Mouse (Mus musculus): Measurements from ENCODE around the gene Calr.

Calr gene

DNA sequence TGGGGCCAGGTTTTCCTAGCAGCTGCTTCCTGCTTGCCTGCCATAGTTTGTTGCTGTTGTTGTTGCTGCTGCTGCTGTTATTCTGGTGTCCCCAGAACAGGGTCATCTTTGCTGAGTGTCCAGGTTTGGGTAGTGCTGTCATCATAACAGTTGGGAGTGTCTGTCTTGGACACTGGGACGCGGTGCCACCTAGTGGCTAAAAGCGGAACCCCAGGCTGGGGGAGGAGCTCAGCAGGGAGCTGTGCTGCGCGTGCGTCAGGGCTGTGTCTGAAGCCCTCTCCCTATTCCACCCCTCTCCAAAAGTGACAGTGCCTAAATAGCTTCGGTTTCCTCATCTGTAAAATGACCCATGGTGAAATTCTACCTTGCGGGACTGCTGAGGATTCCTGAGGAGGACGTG is 31.2 kb downstream of the Calr start:
- peak; percentile 95 for DNase-seq (ENCODE audit: low read depth, low spot score)

GRCm38 (mm10) chr8:84814555-84815441 is 31.9 kb downstream of the Calr start:
- DNase-seq (ENCODE audit: low read depth, low spot score) = no peak

DNA sequence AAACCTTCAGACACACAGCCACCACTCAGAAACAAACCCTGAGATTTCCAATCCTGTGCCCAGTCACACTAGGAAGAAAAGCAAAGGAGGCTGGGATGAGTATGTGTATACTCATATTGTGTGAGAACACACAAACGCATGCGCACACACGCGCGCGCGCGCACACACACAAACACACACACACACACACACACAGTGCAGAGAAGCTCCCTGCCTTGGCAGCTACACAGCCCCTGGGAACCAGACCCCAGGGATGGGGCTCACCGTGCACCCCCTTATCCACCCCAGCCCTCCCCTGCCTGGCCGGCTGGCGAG is 32.5 kb downstream of the Calr start:
- DNase-seq (ENCODE audit: low read depth, low spot score) = no peak

DNA sequence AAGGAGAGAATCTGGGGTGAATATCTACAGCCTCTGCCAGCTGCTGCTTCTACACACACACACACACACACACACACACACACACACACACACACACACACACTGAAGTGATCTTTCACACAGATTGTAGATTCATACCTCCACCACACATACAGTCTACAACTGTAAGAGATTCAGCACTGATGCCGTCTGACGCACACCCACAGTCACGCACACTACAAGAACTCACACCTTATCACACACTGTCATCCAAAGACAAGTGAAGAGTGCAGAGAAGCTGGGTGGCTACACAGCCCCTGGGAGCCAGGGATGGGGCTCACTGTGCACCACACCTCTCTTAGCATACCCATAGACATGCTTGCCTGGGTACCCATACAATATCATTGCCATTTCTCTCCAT is 32.9 kb downstream of the Calr start:
- no peak for DNase-seq (ENCODE audit: low read depth, low spot score)

GRCm38 (mm10) chr8:84813059-84813458 is 33.7 kb downstream of the Calr start:
- peak; percentile 93 for DNase-seq (ENCODE audit: low read depth, low spot score)

DNA sequence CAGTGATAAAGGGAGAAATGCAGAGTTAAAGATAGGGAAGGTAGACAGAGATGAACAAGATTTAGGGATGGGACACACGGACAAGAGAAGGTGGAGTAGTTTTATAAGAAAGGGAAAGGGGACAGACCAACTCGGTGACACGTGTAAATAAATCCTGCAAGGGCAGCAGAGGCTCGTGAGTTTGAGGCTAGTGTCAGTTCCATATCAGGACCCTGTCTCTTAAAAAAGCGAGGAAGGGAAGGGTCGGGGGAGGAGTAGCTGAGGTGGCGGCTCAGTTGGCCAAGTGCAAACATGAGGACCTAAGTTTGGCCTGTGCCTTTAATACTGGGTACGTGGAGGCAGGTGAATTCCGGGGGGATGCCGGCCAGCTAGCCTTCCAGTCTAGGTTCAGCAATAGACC is 35.4 kb downstream of the Calr start:
- no peak for DNase-seq (ENCODE audit: low read depth, low spot score)

DNA sequence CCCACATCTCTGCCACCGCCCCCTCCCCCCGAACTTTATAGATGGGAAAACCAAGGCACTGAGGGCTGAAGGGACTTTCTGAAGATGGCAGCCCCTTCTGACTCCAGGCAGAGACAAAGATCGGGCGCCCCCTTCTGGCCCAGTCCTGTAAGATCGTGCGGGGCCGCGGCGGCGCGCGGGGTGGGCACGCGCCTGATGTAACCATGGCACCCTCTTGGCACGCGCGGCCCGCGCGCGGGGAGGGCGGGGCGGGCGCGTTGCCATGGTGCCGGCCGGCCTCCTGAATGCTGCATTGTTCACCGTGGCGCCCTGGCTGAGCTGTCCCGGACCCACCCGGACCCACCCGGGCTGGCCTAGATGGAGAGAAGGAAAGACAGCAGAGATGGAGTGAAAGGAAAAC is 35.8 kb downstream of the Calr start:
- DNase-seq (ENCODE audit: low read depth, low spot score) = peak; percentile 86

DNA sequence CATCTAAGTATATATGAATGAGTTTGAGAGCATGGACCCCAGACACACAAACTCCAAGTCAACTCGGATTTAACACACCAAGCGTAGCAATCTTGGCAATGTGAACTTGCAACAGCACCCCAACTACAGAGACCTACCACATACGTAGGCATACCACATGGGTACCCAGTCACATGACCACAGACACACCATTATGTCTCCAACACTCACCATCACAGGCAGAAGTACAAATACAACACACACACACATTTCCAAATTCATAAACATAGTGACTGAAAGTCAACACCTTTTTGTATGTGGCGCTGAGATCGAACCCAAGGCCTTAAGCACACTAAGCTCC is 36.8 kb downstream of the Calr start:
- DNase-seq (ENCODE audit: low read depth, low spot score) = no peak

DNA sequence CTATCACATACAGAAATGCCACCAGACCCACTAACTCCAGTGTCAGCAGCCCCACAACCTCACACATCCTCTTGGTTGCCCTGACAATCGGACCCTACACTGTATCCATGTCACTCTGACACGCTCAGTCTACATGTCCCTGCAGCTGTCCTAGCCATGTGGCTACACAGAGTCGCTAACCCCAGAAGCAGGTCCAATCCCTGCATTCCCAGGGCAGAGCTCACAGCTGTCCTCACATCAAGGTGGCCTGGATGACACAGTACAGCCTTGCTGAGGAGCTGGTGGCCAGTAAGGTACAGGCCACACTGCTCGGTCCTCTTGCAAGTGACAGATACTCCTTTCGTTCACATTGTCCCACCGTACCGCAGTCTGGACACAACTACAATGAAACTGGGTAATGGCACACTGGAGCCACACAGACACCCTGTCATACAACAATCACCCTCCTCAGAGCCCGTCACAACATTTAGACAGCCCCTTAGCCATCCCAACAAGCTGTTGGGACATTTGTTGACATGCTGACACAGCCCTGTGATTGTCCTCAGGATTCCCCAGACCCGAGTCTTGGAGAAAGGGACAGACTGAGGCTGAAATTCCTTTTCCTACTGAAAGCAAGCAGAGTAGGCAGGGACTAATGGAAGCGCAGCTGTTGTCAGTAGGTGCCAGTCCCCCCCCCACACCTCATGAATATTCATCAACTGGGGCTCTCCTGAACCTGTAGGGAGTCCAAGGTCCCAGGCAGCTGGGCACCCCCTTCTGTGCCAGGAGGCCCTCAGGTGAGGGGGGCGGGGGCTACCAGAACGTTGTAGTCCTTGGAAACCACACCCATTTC is 37.4 kb downstream of the Calr start:
- DNase-seq (ENCODE audit: low read depth, low spot score) = no peak

DNA sequence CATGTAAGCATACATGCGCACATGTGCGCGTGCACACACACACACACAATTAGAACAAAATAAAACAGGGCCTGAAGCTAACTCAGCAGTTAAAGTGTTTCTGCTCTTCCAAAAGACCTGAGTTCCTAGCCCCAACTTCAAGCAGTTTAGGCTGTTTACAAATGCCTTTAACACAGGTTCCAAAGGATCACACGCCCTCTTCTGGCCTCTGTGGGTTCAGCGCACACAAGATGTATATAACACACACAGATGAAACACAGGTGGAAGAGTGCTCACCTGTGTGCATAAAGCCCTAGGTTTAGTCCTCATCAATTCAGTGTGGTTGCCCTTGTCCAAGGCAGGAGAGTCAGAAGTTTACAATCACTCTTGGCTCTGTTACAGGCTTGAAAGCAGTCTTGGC is 40.7 kb downstream of the Calr start:
- DNase-seq (ENCODE audit: low read depth, low spot score) = no peak

DNA sequence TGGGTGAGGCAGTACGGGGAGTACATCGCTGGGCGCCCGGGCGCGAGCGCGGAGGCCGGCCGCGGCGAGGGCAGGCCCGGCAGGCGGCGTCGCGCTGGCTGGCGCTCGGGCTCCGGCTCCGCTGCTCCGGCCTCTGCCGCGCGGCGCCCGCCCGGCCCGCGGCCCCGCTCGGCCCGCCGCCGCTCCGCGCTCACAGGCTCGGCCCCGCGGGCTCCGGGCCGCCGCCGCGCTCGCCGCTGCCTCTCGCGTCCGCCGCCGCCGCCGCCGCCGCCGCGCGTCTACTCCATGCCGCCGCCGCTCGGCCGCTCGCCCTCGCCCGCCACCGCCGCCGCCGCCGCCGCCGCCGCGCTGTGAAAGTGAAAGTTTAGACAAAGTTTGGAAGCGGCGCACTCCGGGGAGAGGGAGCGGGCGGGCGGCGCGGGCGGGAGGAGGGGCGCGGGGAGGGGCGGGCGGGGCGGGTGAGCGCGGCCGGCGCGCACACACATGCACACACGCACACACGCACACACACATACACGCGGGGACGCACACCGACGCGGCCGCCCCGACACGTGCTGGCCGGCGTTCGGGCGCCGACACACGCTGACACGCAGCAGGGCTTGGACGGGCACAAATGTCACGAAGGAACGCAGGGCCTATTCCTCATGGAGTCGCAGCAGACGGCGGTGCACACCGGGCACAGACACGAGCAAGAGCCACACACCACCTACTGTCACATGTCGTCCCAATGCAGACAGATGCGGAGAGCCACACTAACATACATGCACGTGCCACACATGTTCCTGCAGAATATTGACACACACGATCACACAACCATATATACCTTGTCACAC is 46.5 kb downstream of the Calr start, which contains the start of gene Nfix:
Nfix (minus strand) TSS at position 346 of the 833 bp plus-strand sequence.
- peak; percentile 58 for DNase-seq (ENCODE audit: low read depth, low spot score)

GRCm38 (mm10) chr8:84799136-84799931 is 47.4 kb downstream of the Calr start:
- DNase-seq (ENCODE audit: low read depth, low spot score) = peak; percentile 64

GRCm38 (mm10) chr8:84798446-84799135 is 48.1 kb downstream of the Calr start:
- peak; percentile 21 for DNase-seq (ENCODE audit: low read depth, low spot score)

GRCm38 (mm10) chr8:84797971-84798370 is 48.8 kb downstream of the Calr start:
- DNase-seq (ENCODE audit: low read depth, low spot score) = no peak

DNA sequence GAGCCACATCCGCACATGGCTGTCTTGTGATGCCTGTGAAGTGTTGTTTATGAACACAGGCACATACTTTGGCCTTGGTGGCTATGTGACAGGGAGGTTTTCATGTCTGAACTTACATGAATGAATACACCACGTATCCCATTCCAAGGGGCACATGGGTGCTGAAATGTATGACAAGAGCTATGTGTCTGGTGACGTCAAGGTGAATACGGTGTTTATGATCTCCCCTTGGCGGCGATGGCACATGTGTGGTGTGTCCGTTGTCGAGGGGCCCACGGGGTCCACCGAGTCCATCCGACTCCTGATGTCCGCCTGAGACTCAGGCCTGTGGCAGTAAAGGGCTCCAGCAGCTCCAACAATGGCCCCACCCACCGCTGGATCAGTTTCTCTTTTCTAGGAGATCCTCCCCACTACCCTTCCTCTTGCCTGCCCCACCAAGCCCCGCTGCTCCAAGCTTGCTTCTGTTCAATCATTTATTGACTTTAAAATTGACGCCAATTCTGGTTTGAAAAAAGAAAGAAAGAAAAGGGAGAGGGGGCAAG is 49.4 kb downstream of the Calr start:
- DNase-seq (ENCODE audit: low read depth, low spot score) = no peak

DNA sequence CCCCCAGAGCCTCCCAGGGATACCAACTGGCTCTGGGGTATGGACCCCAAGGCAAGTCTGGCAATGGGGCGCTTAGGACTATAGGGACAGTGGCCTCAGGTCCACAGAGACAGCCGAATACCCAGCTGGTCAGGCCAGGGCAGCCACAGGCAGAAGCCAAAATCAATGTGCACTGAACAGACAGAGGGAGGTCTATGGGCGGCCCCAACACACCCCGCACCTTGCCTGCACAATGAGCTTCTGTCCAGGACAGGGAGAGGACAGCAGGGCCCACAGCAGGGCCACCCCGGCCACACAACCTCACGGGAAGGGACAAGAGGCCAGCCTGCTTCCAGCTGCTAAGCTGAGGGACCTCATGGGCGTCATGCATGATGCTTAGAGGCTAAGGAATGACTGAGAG is 52.2 kb downstream of the Calr start:
- no peak for DNase-seq (ENCODE audit: low read depth, low spot score)

- DNase-seq (ENCODE audit: low read depth, low spot score) = peak; percentile 50
Observed at GRCm38 (mm10) chr8:84793791-84794485, 52.8 kb downstream of the Calr start.

DNA sequence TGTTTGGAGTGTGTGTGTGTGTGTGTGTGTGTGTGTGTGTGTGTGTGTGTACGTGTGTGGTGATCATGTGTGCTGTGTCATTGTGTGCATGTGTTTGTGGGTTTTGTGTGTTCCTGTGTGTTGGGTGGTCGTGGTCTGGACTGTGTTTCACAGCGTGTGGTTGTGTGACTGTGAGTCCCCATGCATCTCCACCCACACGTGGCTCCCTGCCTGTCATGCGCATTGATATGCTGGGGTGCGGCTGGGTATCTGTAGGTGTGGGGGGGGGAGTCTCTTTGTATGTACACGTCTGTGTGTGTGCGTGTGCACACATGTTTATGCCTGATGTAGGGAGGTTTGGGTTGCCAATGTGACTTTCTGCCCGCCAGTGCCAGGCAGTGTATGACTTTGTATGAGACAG is 53.6 kb downstream of the Calr start:
- no peak for DNase-seq (ENCODE audit: low read depth, low spot score)

GRCm38 (mm10) chr8:84792429-84792947 is 54.2 kb downstream of the Calr start:
- peak; percentile 48 for DNase-seq (ENCODE audit: low read depth, low spot score)
